8 mouse cellular contexts compared by ENCODE assay signal in the genomic region with DNA sequence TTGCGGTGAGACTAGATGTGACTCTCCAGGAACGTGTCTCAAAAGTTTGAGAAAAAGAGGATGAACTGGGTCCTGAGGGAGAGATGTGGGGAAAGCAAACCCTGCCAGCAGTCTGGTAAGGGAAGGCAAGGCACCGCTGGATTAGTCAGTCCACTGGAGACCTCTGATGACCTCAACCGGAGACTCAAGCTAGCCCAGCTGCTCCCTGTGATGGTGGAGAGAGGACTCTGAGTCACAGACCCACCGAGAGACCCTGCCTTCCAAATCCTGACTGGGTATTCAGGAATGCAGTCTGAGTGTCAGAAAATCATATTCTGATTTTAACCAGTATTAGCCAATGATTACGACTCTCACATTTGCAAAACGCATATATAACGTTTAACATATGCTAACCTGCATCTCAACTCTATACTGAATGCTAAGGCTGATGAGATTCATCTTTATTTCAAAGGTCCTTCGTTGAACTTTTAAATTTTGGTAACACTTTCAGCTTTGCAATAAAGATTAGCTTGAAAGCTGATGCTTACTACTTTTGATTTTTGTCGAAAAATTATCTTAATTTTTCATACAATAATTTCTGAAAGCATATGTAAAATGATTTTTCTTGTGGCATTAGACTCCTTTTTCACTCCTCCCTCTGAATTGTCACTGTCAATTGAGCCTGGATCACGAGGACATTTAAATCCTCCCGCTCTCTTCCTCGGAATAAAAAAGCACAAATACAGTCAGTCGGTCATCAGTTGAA. TPM values are rescaled to one million over a fixed set of nuclear protein-coding genes. Genes with fewer than 3 reads are reported as not detected.
A peak's percentile ranks its signal among the peaks of the same experiment; 100 is the strongest.
DNase-seq lines count a peak whose midpoint lies in the region; ATAC-seq lines count a peak whose summit lies in the region.

No protein-coding gene starts in this region.

- H3K4me2 ChIP-seq in liver, embryonic 11.5 days, result peak overlapping the region; percentile 85
- H3K4me2 ChIP-seq in embryonic facial prominence, embryonic 15.5 days (replicated peaks), result peak overlapping the region; percentile 61
- H3K4me2 ChIP-seq in limb, embryonic 11.5 days (ENCODE audit: low read depth, severe bottlenecking), result peak overlapping the region; percentile 42
- H3K4me2 ChIP-seq in neural tube, embryonic 15.5 days, result peak overlapping the region; percentile 72

- DNase-seq in liver, embryonic 11.5 days (ENCODE audit: low spot score), result no peak
- DNase-seq in liver, result no peak
- DNase-seq in limb, embryonic 11.5 days (ENCODE audit: low spot score), result no peak
- DNase-seq in adrenal gland, adult (ENCODE audit: inconsistent age in 2 of 2, low spot score in 1 of 2), result no peak
- no peak for DNase-seq in urinary bladder, postnatal 25 days (ENCODE audit: low spot score)
- DNase-seq in retina, embryonic 14.5 days (ENCODE audit: low spot score), result no peak

- peaks cover 13% of the 10 kb centered on the region for H3K4me1 ChIP-seq in liver, embryonic 11.5 days (replicated peaks; ENCODE audit: control insufficient read depth, insufficient read depth, low read length)
- H3K4me1 ChIP-seq in embryonic facial prominence, embryonic 15.5 days, result peaks cover 11% of the 10 kb centered on the region; the same call in 1 of the 2 replicates
- no peaks in the 10 kb centered on the region for H3K4me1 ChIP-seq in limb, embryonic 11.5 days (ENCODE audit: control insufficient read depth, insufficient read depth, low read length)
- H3K4me1 ChIP-seq in neural tube, embryonic 15.5 days, result peaks cover 26% of the 10 kb centered on the region

- no peak overlapping the region for H3K9ac ChIP-seq in liver, embryonic 11.5 days (ENCODE audit: low read depth, low read length)
- H3K9ac ChIP-seq in embryonic facial prominence, embryonic 15.5 days, result no peak overlapping the region
- no peak overlapping the region for H3K9ac ChIP-seq in limb, embryonic 11.5 days (ENCODE audit: low read length)
- no peak overlapping the region for H3K9ac ChIP-seq in neural tube, embryonic 15.5 days (replicated peaks)

- no peaks in the 10 kb centered on the region for H3K36me3 ChIP-seq in liver, embryonic 11.5 days (ENCODE audit: control insufficient read depth, insufficient read depth, low read length)
- no peaks in the 10 kb centered on the region for H3K36me3 ChIP-seq in embryonic facial prominence, embryonic 15.5 days
- H3K36me3 ChIP-seq in limb, embryonic 11.5 days (ENCODE audit: control insufficient read depth, insufficient read depth, low read length), result no peaks in the 10 kb centered on the region
- H3K36me3 ChIP-seq in neural tube, embryonic 15.5 days, result no peaks in the 10 kb centered on the region

- 37% methylated on average over 14 of the region's 14 CpGs for WGBS in liver, embryonic 11.5 days
- 30% methylated on average over 14 of the region's 14 CpGs for WGBS in embryonic facial prominence, embryonic 15.5 days
- 36% methylated on average over 14 of the region's 14 CpGs for WGBS in limb, embryonic 11.5 days
- WGBS in neural tube, embryonic 15.5 days, result 40% methylated on average over 14 of the region's 14 CpGs

- ATAC-seq in liver, embryonic 11.5 days (replicated peaks; ENCODE audit: low FRiP score), result no peak
- ATAC-seq in embryonic facial prominence, embryonic 15.5 days (ENCODE audit: insufficient number of reproducible peaks, low FRiP score, low TSS enrichment, low read depth), result no peak
- no peak for ATAC-seq in limb, embryonic 11.5 days (ENCODE audit: insufficient number of reproducible peaks, low FRiP score, low TSS enrichment, low read depth)
- ATAC-seq in neural tube, embryonic 15.5 days (ENCODE audit: low FRiP score), result no peak

- H3K27ac ChIP-seq in liver, embryonic 11.5 days (ENCODE audit: low read depth, low read length), result no peak overlapping the region
- no peak overlapping the region for H3K27ac ChIP-seq in embryonic facial prominence, embryonic 15.5 days (replicated peaks)
- no peak overlapping the region for H3K27ac ChIP-seq in limb, embryonic 11.5 days (replicated peaks; ENCODE audit: low read depth, low read length)
- no peak overlapping the region for H3K27ac ChIP-seq in neural tube, embryonic 15.5 days (replicated peaks)

- H3K4me3 ChIP-seq in liver, embryonic 11.5 days (ENCODE audit: low read depth, low read length), result peak overlapping the region; percentile 49
- peak overlapping the region; percentile 38 for H3K4me3 ChIP-seq in embryonic facial prominence, embryonic 15.5 days (replicated peaks)
- H3K4me3 ChIP-seq in limb, embryonic 11.5 days (ENCODE audit: low read depth, low read length), result peak overlapping the region; percentile 27
- H3K4me3 ChIP-seq in neural tube, embryonic 15.5 days (replicated peaks), result peak overlapping the region; percentile 36

- peaks cover 9% of the 10 kb centered on the region for H3K27me3 ChIP-seq in liver, embryonic 11.5 days (replicated peaks; ENCODE audit: control insufficient read depth, insufficient read depth, low read length)
- peaks cover 14% of the 10 kb centered on the region for H3K27me3 ChIP-seq in embryonic facial prominence, embryonic 15.5 days
- H3K27me3 ChIP-seq in limb, embryonic 11.5 days (ENCODE audit: control insufficient read depth, insufficient read depth, low read length), result 0 out of 2 replicates have a peak, but pooled peaks cover 4% of the 10 kb centered on the region
- peaks cover 22% of the 10 kb centered on the region for H3K27me3 ChIP-seq in neural tube, embryonic 15.5 days (replicated peaks)

- peaks cover 3% of the 10 kb centered on the region; the same call in 1 of the 2 replicates for H3K9me3 ChIP-seq in liver, embryonic 11.5 days (ENCODE audit: control insufficient read depth, low read length)
- no peaks in the 10 kb centered on the region for H3K9me3 ChIP-seq in embryonic facial prominence, embryonic 15.5 days (replicated peaks)
- H3K9me3 ChIP-seq in limb, embryonic 11.5 days (ENCODE audit: control insufficient read depth, low read length), result no peaks in the 10 kb centered on the region
- no peaks in the 10 kb centered on the region for H3K9me3 ChIP-seq in neural tube, embryonic 15.5 days (replicated peaks)

RNA-seq across cellular contexts. Expression of gene Trim7, which starts 3.0 kb away (rescaled TPM):
- 0.18 and 0.38 TPM in 2 replicates for polyA plus RNA-seq in liver, embryonic 11.5 days (2014; fragmentation: Nextera tagmentation; extraction: Ambion mirVana)
- polyA plus RNA-seq in embryonic facial prominence, embryonic 15.5 days (2015; fragmentation: Nextera tagmentation; extraction: Ambion mirVana), result 5.4 and 5.8 TPM in 2 replicates
- 0.25 and 0.41 TPM in 2 replicates for polyA plus RNA-seq in limb, embryonic 11.5 days (2014; fragmentation: Nextera tagmentation; extraction: Ambion mirVana)
- polyA plus RNA-seq in neural tube, embryonic 15.5 days (2015; fragmentation: Nextera tagmentation; extraction: Ambion mirVana), result 2.1 and 2.6 TPM in 2 replicates

RNA-seq across cellular contexts. Expression of gene Gm12184, which starts 3.5 kb away (rescaled TPM):
- polyA plus RNA-seq in liver, embryonic 11.5 days (2014; fragmentation: Nextera tagmentation; extraction: Ambion mirVana), result 6.2 and 7.6 TPM in 2 replicates
- polyA plus RNA-seq in embryonic facial prominence, embryonic 15.5 days (2015; fragmentation: Nextera tagmentation; extraction: Ambion mirVana), result 2.3 and 4.9 TPM in 2 replicates
- 9.4 and 13.5 TPM in 2 replicates for polyA plus RNA-seq in limb, embryonic 11.5 days (2014; fragmentation: Nextera tagmentation; extraction: Ambion mirVana)
- polyA plus RNA-seq in neural tube, embryonic 15.5 days (2015; fragmentation: Nextera tagmentation; extraction: Ambion mirVana), result 2.9 and 3.3 TPM in 2 replicates

RNA-seq across cellular contexts. Expression of gene Trim41, which starts 5.8 kb away (rescaled TPM):
- 3.5 and 4.5 TPM in 2 replicates for polyA plus RNA-seq in liver, embryonic 11.5 days (2014; fragmentation: Nextera tagmentation; extraction: Ambion mirVana)
- 7.5 and 8.1 TPM in 2 replicates for polyA plus RNA-seq in embryonic facial prominence, embryonic 15.5 days (2015; fragmentation: Nextera tagmentation; extraction: Ambion mirVana)
- polyA plus RNA-seq in limb, embryonic 11.5 days (2014; fragmentation: Nextera tagmentation; extraction: Ambion mirVana), result 5.7 TPM in 2 replicates
- 6.4 and 7.3 TPM in 2 replicates for polyA plus RNA-seq in neural tube, embryonic 15.5 days (2015; fragmentation: Nextera tagmentation; extraction: Ambion mirVana)

RNA-seq across cellular contexts. Expression of gene Rack1, which starts 22.8 kb away (rescaled TPM):
- polyA plus RNA-seq in liver, embryonic 11.5 days (2014; fragmentation: Nextera tagmentation; extraction: Ambion mirVana), result 1,154 and 1,248 TPM in 2 replicates
- 718 and 762 TPM in 2 replicates for polyA plus RNA-seq in embryonic facial prominence, embryonic 15.5 days (2015; fragmentation: Nextera tagmentation; extraction: Ambion mirVana)
- polyA plus RNA-seq in limb, embryonic 11.5 days (2014; fragmentation: Nextera tagmentation; extraction: Ambion mirVana), result 805 and 864 TPM in 2 replicates
- 351 and 459 TPM in 2 replicates for polyA plus RNA-seq in neural tube, embryonic 15.5 days (2015; fragmentation: Nextera tagmentation; extraction: Ambion mirVana)

RNA-seq across cellular contexts. Expression of gene Irgm1, which starts 48.5 kb away (rescaled TPM):
- 15.2 and 17.2 TPM in 2 replicates for polyA plus RNA-seq in liver, embryonic 11.5 days (2014; fragmentation: Nextera tagmentation; extraction: Ambion mirVana)
- 8.3 and 8.8 TPM in 2 replicates for polyA plus RNA-seq in embryonic facial prominence, embryonic 15.5 days (2015; fragmentation: Nextera tagmentation; extraction: Ambion mirVana)
- 1.1 and 1.7 TPM in 2 replicates for polyA plus RNA-seq in limb, embryonic 11.5 days (2014; fragmentation: Nextera tagmentation; extraction: Ambion mirVana)
- 4.2 and 12.2 TPM in 2 replicates for polyA plus RNA-seq in neural tube, embryonic 15.5 days (2015; fragmentation: Nextera tagmentation; extraction: Ambion mirVana)
